Mouse (Mus musculus) thymus, adult 2 months (tissue): ENCODE results near the gene Adora2a.
"Not testable (repeated sequence)": the region's sequence is repeated elsewhere in the genome, so short reads cannot be mapped to it uniquely, and the experiment has no call there.

ENCODE experiments used
- CTCF ChIP-seq: fragments of 200-500 bp; IDR thresholded peaks from 2 replicates; pipeline ENCODE4 v1.5.1; 2012; ENCODE audit warnings: mild to moderate bottlenecking, control low read depth, low read length, moderate library complexity, borderline replicate concordance; ENCODE audit not compliant: control insufficient read depth, poor library complexity, insufficient read depth; ENCODE audit errors: extremely low read depth
- POLR2A ChIP-seq: fragments of 200-500 bp; IDR thresholded peaks from 2 replicates; pipeline ENCODE4 v1.6.1; 2012; ENCODE audit warnings: mild to moderate bottlenecking, low read length, control low read depth, moderate library complexity; ENCODE audit not compliant: control insufficient read depth, poor library complexity, insufficient read depth; ENCODE audit errors: extremely low read depth

- not testable (repeated sequence) for TF ChIP-seq CTCF, POLR2A
Observed at GRCm38 (mm10) chr10:75373655-75374351, 57.1 kb downstream of the Adora2a start.
